Mouse (Mus musculus) cerebellum, adult 18-20 months (tissue): ENCODE data around the gene Asprv1.

Experiments
- DNase-seq, 2 experiments: peaks; one replicate each; pipeline ENCODE4 v3.0.0; 2021

Gene Asprv1

DNA sequence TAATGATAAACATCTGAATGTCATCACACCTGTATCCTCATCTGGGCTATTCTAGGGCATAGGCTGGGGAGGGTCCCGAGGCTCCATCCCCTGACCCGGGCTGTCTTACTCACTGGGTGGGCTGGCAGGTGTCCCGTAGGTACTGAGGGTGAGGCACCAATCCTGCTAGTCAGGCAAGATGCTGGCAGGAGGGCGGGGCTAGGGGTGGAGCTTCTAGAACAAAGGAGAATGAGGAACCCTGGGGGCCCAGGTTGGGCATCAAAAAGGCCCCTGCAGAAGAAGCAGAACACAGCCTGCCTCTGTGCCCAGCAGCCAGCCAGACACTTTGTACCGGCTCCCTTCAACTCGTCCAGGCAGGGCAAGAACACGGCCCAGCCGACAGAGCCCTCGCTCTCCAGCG is at the start of gene Asprv1:
Gene Asprv1 (plus strand): TSS at position 219 of the 400 bp plus-strand sequence.
- DNase-seq, result no peak

DNA sequence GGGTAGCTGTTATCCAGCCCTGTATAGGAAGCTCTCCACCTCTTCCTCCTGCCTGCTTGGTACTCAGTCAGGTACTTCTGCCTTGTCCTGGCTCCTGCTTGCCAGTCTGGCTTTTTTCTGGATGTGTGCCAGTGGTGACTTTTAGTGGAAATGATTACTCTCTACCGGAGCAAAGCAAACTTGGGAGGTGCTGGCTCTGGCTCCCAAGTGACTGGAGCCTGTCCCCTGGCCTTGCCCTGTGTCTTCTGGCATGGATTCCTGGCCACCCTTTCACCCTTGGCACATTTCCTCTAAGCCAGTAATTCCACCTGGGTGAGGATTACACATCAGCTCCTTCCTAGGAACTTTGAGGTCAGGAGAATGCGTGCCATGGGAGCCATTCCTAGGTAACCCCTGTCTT is 49.6 kb upstream of the Asprv1 start:
- peak; percentile 45 to 50 for DNase-seq

DNA sequence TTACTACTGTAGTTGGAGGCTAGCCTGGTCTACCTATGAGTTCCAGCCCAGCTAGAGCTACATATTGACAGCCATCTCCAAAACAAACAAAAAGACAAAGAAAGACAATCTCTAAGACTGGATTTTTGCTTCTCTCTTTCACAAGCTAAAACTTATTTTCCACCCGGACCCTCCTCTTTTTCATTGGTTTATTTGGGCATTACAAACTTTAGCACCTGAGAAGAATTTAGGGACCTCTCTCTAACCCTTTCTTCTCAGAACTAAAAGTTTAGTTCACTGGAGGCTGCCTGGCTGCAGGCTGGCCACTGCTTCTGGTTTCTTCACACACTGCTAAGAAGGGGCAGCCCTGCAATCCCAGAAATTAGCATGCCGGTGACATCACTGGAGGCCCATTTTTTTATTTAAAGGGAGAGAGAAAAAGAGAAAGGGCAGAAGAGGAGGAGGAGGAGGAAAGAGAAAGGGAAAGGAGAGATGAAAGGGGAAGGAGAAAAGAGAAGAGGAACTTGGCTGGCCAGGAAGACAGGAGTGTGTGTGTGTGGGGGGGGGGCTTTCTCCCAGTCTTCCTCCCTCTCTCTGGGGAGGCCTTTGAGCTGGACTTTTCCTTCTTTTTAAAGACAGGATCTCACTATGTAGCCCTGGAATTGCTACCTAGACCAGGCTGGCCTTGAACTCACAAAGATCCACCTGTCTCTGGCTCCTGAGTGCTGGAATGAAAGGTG is 48.7 kb upstream of the Asprv1 start:
- DNase-seq, result no peak

DNA sequence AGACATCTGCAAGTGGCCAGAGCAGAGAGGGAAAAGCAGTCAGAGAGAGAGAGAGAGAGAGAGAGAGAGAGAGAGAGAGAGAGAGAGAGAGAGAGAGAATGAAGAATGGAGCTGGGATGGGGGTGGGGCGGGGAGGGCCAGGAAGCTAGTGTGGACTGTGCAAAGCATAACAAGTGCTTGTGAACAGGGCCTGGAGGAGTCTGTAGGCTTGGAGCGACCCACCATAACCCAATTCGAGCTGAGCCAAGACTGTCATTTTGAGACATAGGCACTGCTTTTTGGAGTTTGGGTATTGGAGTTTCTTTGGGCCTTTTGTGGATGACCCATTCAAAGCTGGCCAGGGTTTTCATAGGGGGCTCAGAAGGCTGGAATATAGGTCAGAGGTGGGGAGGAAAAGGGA is 48.0 kb upstream of the Asprv1 start:
- no peak for DNase-seq

DNA sequence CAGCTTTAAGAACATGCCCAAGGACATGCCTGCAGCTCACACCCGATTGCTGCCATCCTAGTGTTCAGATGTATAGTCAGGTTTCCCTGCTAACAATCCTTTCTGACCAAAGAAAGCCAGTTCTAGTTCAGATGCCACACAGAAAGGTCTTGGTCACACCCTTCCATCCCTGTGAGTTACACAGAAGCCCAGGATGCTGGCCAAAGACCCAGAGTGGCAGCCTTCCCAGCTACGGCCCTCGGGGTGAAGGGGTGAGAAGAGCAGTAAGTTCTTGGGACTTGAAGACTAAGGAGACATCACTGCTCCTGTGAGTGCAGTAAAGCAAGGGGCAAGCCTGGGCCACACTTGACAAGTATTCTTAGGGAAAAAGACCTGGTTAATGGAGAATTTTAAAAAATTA is 44.8 kb upstream of the Asprv1 start:
- no peak for DNase-seq

DNA sequence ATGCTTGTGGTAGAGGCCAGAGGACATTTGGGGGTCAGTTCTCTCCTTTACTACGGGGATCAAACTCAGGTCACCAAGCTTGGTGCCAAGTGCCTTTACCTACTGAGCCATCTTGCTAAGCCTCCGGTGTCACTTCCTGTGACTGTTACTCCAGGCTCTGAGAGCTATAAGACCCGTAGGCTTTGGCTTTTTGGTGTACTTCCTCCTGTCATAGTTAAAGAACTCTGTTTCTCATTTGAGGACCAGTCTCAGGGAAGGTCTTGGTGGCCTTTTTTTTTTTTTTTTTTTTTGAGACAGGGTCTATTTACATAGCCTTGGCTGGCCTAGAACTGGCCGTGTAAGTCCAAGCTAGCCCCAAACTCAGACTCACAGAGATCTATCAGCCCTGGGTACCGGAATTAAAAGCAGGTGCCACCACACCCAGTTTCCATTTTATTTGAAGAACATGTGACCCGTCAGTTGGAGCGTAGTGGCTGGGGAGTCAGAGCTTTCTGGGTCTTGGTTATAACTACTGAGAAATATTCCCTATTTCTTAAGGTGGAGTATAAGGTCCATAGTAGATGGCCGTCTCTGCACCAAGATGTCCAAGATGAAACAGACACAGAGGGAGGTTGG is 44.3 kb upstream of the Asprv1 start:
- no peak for DNase-seq

DNA sequence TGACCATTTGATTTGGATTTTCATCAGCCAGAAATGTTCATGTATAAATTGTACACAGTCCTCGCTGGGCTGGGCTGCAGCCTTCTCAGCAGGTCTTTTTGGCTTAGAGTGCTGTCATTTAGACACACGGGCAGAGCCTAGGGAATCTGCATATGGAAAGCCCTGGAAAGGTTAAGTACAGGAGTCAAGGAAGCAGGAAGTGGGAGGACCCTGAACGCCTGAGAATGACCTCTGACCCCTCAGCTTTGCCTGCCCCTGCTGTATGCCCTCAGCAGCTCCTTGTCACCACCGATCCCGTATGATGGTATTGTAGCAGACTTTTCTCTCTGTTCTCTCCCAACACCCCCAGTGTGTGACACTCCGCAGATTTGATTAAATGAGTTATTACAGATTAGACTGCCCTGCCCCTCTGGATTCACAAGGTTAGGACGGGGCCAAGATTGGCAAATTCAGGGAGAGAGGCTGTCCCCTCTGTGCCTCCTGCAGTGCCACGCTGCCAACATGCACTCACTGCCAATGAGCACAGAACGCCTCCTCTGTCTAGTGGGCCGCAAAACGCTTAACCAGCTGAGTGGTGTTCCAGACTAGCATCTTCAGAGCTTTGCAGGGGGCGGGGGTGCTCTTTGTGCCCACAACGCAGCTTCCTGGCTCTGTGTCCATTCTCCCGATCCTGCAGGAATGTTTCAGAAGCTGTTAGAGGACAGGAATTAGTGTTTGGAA is 43.5 kb upstream of the Asprv1 start:
- peak; percentile 55 to 67 for DNase-seq

DNA sequence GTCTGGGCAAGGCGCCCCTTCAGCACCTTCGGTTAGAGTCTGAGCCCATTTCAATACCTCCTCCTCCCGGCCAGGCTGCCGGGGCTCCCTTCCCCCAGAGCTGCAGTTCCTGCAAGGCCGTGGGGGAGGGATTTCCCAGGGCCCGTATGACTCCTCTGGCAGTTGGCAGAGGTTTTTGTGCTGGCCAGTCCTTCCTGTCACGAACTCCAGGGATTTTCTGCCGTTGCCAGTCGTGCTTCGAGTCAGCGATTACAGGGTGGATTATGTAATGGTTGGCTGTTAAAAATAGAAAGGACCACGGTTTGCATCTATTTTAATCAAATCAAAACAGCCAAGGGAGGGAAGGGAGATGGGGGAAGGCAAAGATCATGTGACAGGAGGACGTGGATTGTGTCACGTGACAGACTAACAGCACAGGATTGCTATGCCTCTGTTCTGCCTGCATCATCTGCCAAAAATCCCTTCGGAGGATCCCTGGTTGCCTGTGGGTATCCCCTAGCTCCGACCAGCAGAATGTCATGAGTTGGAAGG is 42.8 kb upstream of the Asprv1 start:
- peak; percentile 85 to 90 for DNase-seq

DNA sequence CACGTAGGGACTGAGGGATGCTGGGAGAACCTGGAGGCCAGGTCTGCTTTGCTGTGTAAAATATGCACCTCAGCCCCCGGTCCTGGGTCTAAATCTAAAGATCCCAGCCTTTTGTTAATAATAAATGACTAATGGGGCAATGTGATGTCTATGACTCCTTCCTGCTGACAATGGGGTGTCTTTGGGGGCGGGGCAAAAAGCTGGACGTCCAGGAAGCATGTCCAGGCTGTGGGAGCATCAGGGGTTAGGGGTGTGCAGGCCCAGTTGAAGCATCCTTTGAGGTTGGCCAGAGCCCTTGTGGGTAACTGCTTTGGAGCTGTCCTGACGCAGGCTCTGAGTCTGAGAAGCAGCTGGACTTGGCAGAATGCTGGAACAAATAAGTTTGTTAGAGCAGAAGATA is 41.9 kb upstream of the Asprv1 start:
- DNase-seq, result peak in 1 of 2 experiments; percentile 23

DNA sequence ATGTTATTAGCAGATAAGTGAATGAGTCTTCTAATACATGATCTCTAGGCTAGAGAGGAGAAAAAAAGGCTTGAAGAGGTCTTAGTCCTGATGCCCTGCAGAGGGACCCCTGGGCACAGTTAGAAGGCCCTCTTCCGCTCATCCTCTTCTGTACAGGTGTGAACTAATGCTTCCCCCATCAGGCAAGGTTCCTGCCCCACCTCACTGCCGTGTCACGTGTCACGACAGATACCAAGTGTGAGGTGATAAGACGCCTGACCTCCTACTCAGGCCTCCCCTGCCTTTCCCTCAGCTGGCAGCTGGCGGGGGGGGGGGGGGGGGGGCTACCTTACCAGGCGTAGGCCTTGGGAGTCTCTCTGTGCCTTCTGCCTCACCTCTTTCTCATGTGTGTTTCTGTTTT is 39.5 kb upstream of the Asprv1 start:
- DNase-seq, result no peak

DNA sequence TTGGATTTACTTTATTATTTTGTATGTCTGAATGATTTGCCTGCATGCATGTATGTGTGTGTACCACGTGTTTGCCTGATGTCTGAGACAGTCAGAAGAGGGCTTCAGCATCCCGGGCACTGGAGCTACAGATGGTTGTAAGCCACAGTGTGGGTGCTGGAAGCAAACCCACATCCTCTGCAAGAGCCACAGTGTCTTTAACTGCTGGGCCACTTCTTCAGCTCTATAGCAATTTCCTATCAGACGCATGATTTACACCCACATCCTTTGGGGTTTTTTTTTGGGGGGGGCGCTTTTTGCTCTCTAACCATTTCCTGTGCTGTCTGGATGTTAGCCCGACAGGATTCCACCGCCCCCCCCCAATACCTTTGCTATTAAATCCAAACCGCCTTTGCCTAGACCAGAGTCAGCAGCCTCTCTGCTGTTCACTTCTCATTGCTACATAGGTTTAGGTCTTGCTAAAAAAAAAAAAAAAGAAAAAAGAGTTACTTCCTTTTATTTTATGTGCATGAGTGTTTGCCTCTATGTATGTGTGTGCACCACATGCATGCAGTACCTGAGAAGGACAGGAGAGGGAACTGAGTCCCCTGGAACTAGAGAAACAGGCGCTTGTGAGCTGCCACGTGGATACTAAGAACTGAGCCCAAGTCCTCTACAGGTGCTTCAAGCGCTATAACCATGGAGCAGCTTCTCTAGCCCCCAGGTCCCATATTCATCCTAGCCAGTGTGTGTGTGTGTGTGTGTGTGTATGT is 34.6 kb upstream of the Asprv1 start:
- no peak for DNase-seq

DNA sequence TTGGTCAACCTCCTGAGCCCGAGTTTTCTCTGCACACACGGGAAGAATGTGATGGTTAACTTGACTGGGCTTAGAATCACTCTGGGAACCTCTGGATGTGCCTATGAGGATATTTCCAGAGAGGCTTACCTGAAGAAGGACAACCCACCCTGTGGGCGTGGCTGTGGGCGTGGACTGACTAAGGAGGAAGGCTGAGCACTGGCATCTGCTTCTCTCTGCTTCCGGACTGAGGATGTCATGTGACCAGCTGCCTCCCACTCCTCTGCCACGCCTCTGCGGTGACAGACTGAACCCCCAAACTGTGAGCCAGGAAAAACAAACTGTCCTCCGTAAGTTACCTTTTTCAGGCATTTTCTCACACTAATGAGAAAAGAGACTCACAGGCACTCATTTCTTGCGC is 33.3 kb upstream of the Asprv1 start:
- DNase-seq, result peak; percentile 30 to 49

DNA sequence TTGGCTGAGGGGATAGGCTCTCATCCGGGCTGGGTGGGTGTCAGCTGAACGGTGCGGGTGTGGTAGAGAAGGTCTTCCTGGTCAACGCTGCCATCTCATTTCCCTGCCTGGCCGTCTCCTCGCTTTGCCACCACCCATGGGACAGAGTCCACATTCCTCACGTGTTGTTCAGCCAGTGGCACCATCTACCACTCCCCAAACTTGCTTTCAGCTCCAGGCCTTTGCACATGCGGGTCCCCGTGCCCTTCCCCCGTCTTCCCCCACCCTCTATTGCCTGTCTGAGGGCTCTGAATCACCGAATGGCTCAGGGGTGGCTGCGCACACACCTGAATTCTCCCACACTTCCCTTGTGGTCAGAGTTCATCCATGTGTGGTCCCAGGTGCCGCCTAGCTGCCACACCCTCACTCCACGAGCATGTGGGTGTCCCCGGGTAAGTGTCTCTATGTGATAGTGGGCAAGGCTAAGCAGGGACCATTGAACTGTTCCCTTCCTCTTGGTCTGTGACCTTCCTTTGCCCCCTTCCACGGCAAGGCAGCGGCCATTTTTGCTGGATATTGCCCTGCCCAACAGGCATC is 32.0 kb upstream of the Asprv1 start:
- DNase-seq, result no peak

DNA sequence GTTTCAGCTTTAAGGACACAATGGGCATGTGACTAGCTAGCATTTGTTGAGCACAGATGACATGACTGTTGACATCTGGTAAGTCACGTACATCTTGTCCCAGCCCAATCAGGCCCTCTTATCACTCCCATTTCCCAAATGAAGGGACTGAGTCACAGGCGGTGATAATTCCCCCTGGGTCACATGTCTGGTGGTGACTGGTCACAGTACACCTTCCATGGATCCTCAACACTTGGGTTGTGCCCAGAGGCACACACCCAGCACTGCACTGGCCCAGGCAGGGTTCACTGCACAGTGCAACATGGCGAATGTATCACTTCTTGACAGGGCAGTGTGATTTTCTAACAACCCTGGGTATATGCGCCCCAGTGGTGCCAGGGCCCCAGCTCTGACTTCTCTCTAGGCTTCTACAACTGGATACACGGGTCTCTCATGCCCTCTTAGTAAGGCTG is 29.2 kb upstream of the Asprv1 start:
- no peak for DNase-seq

DNA sequence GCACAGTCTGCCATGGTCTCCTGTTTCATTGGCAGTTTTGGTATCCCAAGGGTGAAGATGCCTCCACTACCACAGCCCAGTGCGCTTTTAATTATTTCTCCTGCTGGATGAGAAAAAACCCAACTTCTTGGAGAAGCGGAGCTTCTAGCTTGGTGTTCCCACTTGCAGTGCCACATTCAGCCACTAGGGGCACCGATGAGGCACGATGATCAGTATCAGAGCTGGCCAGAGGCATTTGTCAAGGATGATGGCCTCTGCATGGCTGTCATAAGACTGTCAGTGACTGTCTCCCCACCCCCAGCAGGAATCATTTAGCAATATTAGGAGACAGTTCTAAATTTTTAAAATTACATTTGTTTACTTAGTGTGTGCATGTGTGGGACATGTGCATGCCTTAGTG is 28.8 kb upstream of the Asprv1 start:
- DNase-seq, result peak; percentile 87 to 89

DNA sequence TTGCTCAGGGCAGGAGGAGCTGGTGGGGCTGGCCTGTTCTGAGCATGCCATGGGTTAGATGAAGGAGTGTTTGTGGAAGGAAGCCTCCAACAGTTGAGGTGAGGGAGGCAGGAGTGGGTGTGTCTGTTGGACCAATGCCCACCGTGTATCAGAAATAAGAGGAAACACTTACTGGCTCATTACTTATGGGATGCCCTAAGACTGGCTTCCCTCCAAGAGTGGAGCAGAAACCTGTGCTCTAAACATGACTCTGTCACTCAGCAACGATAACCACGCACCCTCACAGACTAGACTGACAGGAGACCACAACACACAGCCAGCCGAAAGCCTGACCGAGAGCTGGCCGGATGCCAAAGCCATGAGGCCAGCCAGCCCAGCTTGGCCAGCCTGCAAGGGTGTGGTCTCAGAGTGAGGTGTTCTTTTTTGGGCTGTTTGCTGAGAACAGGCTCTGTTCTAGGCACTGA is 28.0 kb upstream of the Asprv1 start:
- DNase-seq, result peak; percentile 18 to 38

DNA sequence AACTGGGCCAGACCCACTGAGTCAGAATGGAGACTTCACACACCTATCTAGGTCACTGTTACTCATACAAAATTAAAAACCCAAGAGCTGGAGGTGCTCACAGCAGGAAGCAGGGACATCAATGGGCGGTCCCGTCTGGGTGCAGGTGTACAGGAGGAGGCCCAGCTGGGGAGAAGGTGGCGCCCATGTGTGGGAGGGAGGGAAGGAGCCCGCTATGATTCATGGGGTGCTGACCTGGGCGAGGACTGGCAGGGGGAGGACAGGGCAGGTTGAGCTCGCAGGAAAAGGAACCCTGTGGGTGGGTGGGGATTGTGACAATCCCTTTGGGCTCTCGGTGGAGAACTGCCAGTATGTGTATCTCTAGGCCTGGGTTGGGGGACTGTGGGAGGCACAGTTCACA is 22.7 kb upstream of the Asprv1 start:
- no peak for DNase-seq

DNA sequence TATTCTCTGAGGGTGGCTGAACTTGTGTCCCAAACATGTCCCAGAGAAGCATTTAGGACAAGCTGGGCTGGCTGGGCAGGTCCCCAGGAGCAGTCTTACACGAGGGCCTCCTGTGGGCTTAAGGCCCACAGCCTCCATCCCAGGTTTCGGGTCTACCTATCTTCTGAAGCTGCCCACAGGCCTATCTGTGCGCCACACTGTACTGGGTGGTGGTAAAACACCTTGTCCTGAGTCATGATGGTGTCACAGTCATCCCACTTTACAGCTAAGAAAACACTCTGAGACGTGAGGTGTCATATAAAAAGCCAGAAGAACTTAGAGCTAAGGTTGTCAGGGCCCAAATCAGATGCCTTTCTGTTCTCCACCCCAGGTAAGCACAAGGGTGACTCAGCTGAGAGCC is 21.7 kb upstream of the Asprv1 start:
- no peak for DNase-seq

DNA sequence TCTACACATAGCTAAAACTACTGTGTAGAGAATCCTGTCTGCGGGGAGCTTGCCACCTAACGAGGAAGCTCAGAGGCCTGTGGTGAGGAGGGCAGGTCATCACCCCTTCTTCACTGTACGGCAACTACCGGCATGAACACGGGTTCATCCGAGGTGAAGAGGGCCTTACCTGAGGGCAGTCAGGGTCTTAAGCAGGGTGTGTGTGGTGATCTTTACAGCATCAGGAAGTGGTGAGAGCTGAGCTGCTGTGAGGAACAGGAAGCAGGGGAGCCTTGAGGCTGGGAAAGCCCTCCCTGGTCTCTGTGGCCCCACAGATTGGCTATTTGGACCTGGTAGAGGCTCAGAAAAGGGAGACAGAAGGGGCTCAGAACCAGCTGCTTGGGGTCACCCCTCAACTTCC is 20.5 kb upstream of the Asprv1 start:
- DNase-seq, result no peak

DNA sequence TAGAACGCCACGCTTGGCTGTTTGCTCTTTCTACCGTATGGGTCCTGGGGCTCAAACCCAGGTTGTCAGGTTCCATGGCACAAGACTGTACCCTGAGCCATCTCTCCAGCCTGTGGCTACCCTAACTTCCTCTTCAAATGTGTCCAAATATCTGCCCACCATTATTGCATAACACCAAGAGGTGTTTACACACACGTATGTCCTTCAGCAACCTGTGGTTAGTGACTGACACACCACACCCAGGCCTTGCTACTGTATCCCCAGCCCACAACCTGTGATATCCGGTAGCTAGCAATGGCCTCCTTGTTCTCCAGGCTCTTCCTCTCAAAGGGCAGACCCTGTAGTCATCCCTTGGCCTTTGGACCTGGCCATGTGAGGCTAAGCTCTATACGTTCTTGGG is 18.7 kb upstream of the Asprv1 start:
- DNase-seq, result no peak

DNA sequence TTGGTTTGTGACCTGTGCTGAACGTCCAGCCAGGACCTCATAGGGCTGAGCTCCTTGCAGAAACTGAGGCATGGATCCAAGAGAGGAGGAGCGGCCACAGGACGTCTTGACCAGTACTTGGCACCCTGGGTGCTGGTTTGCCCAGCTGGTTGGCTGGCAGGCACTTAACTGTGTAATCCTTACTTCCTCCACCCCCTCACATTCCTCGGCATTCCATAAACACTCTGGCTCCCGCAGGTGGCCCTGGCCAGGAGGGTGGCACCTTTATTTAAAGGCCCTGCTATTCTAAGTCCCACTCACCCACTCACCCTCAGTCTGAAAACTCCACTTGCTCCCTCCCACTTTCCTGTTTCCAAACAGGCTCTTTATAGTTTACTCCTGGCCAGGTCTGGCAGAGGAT is 17.2 kb upstream of the Asprv1 start:
- no peak for DNase-seq

DNA sequence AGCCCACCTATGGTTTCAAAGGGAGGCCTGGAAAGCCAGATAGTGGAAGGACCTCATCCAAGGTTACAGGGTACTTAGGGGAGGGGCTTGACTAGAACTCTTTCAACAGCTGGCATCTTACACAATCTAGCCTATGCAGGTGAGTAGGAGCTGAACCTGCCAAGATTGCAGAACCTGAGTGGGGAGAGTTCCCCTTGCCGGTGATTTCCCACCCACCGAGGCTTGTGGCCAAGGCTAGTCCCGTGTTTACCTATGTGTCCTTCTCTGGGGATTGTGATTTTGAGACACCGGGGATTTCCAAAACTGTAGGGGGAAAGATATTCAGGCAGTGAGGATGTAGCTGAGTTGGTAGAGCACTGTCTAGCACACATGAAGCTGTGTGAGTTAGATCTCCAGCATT is 12.7 kb upstream of the Asprv1 start:
- DNase-seq, result no peak

DNA sequence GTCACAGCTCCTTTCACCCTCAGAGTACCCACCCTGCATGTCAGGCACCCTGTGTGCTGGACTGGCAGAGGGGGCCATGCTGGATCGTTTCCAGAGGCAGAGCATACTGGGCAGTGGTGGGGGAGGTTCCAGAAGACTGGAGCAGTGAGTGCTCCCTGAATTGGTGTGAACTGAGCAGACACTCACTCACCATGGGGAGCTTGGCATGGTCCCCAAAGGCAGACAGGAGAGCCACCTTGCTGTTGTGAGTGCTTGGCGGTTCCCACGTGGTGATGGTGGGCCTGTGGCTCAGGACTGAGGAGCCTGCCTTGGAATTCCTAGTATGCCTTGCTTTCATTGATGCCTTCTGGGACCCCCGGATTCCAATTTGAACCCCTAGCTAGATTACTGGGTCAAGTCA is 4.8 kb upstream of the Asprv1 start:
- peak; percentile 30 to 32 for DNase-seq
